Mouse (Mus musculus): ENCODE measurements at regions not wholly inside any gene's neighbourhood (a gene's known extent, or its start where the extent isn't known, plus 50 kb on each side); places are given as distances from the start of the nearest gene placed in this dataset.

GRCm38 (mm10) chr4:54704696-54705095 lies 240.2 kb upstream of the Zfp462 start:
- no peak for DNase-seq (ENCODE audit: low spot score in 2 of 2)

DNA sequence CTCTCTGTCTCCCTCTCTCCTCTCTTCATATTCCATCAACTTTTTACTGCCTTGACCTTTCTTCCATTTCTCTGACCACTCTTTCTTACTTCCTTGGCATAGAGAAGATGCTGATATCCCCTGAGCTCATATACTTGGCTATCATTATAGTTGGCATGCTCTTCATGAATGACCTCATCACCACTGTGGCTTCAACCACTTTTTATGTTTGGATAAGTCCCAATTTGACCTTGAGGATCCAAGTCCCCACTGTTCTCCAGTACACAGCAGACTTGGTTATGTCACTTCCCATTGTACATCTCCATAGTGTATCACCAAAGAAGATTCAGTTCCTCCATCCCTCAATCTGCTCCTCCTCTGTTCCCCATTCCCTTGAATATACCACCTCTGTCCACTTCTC lies 235.1 kb upstream of the Zfp462 start:
- DNase-seq (ENCODE audit: low spot score in 2 of 2): no peak

- DNase-seq (ENCODE audit: low spot score in 2 of 2): no peak
Measured at GRCm38 (mm10) chr4:54712929-54713328, 231.9 kb upstream of the Zfp462 start.

- DNase-seq (ENCODE audit: low spot score in 2 of 2): no peak
Measured at GRCm38 (mm10) chr4:54714612-54715342, 230.1 kb upstream of the Zfp462 start.

- DNase-seq (ENCODE audit: low spot score in 2 of 2): no peak
Measured at GRCm38 (mm10) chr4:54718083-54718482, 226.8 kb upstream of the Zfp462 start.

- DNase-seq (ENCODE audit: low spot score in 2 of 2): no peak
Measured at GRCm38 (mm10) chr4:54739001-54739400, 205.8 kb upstream of the Zfp462 start.

DNA sequence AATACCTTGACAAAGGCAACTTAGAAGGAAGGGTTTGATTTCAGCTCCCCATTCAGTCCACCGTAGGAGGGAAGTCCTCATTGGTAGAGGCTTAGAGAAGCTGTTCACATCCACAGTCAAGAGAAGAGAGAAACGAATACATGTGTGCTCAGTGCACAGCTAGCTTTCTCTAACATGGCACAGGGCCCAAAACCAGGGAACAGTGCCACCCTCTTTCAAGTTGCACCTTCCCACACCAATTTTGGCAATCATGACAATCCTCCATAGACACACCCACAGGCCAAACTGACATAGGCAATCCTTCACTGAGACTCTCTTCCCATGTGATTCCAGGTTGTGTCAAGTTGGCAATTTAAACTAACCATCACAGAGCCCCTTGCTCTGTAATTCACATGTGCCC lies 193.4 kb upstream of the Zfp462 start:
- no peak for DNase-seq (ENCODE audit: low spot score in 2 of 2)

- DNase-seq (ENCODE audit: low spot score in 2 of 2): no peak
Measured at GRCm38 (mm10) chr4:54756441-54756840, 188.4 kb upstream of the Zfp462 start.

DNA sequence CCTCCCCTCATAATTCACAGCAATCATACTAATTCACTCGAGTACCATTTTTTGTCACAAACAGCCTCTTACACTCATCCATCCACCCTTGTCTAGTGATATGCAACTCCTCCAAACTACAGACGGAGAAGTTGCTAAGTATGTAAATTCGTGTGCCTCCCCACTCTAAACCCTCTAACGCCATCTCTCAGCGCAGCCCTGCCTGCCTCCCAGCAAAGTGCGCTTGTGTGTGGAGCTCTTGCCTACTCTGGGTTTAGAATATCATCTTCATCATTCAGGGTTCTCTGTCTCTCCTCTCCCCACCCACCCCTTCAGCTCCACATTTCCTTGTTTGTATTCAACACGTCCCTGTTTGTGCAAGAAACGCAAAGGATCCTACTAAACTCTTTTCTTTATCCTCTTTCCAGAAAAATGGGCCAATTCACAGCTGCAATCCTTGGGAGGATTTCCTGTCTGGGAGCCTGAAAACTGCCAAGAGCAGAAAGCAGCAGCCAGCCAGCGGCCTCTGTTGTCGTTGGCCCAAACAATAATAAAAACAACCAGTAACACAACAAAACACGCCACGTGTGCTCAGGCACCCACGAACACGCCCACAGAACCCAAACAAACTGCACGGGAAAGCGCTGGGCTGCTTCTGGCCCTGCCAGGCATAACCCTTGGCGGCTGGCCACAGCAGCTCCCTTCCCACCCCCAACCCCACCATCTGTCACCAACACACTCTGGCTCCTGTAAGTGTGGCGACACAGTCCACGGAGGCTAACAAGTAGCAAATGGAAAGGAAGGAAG lies 186.9 kb upstream of the Zfp462 start:
- DNase-seq (ENCODE audit: low spot score in 2 of 2): peak; percentile 22 to 37

- DNase-seq (ENCODE audit: low spot score in 2 of 2): no peak
Measured at GRCm38 (mm10) chr4:54758501-54758829, 186.4 kb upstream of the Zfp462 start.

GRCm38 (mm10) chr4:54761257-54761656 lies 183.6 kb upstream of the Zfp462 start:
- no peak for DNase-seq (ENCODE audit: low spot score in 2 of 2)

GRCm38 (mm10) chr4:54765045-54765444 lies 179.8 kb upstream of the Zfp462 start:
- no peak for DNase-seq (ENCODE audit: low spot score in 2 of 2)

GRCm38 (mm10) chr4:54767506-54768200 lies 177.2 kb upstream of the Zfp462 start:
- no peak for DNase-seq (ENCODE audit: low spot score in 2 of 2)

- DNase-seq (ENCODE audit: low spot score in 2 of 2): no peak
Measured at GRCm38 (mm10) chr4:54768836-54769235, 176.0 kb upstream of the Zfp462 start.

GRCm38 (mm10) chr4:54774066-54774465 lies 170.8 kb upstream of the Zfp462 start:
- DNase-seq (ENCODE audit: low spot score in 2 of 2): peak in 1 of 2 experiments; percentile 32

GRCm38 (mm10) chr4:54774717-54775116 lies 170.1 kb upstream of the Zfp462 start:
- no peak for DNase-seq (ENCODE audit: low spot score in 2 of 2)

GRCm38 (mm10) chr4:54780511-54780910 lies 164.3 kb upstream of the Zfp462 start:
- DNase-seq (ENCODE audit: low spot score in 2 of 2): no peak

- DNase-seq (ENCODE audit: low spot score in 2 of 2): no peak
Measured at GRCm38 (mm10) chr4:54791217-54791742, 153.6 kb upstream of the Zfp462 start.

DNA sequence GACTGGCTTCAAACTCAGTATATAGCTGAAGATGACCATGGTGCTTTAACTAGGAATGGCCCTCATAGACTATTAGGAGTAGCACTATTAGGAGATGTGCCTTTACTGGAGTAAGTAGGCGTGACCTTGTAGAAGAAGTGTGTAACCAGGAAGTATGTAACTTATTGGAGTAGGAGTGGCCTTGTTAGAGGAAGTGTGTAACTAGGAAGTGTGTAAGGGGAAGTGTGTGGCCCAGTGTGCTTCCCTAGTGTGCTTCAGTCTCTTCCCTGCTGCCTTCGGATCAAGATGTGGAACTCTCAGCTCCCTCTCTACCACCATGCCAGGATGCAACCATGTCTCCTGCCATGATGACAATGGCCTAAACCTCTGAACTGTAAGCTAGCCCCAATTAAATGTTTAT lies 151.0 kb upstream of the Zfp462 start:
- DNase-seq (ENCODE audit: low spot score in 2 of 2): no peak

DNA sequence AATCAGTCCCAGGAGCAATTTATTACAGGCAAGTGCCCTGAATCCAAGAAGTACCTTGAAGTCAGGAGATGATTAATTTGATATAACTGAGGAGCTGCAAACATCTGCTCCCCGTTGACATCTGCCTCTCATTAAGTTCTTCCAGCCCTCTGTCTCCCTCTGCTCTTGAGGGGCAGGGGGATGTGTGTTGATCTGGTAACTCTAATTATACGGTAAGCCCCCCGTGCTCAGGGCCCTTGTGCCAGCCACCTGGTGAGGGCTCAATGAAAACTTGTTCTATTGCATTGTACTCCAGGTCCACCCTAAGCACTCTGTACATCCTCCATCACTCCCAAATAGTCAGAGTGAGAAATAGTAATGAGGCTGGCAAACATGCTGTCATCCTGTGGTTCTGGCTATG lies 149.6 kb upstream of the Zfp462 start:
- no peak for DNase-seq (ENCODE audit: low spot score in 2 of 2)

- DNase-seq (ENCODE audit: low spot score in 2 of 2): no peak
Measured at GRCm38 (mm10) chr4:54798523-54798922, 146.3 kb upstream of the Zfp462 start.

DNA sequence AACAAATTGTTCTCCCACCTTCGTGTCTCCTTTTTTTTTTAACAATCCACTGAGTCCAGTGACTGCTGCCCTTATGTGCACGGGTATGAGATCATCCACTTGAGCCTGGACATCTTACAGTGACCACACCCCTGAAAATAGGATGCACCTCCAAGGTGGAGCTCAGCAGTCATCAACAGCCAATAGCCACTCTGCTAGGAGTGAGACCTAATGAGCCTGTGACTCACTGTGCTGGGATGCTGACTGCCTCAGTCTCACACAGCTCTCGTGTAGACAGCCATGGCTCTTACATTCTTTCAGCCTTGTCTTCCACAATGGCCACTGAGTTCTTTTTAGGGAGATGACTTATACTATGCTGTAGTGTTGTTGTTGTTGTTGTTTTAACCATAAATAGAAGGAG lies 133.7 kb upstream of the Zfp462 start:
- no peak for DNase-seq (ENCODE audit: low spot score in 2 of 2)
